Comparison of ENCODE assay signal across 9 mouse cellular contexts in genomic region chr4:22498102-22498957, GRCm38 (mm10). TPM values are rescaled to one million over a fixed set of nuclear protein-coding genes. Genes with fewer than 3 reads are reported as not detected.
DNase-seq lines count a peak whose midpoint lies in the region; ATAC-seq and TF ChIP-seq lines count a peak whose summit lies in the region.
"Had no signal": no experiment of that assay in that cellular context is flagged by ENCODE, and none has a peak within 500 bp of the region (broad histone marks: within the 10 kb centered on the region; RNA-seq: fewer than 3 reads in every experiment).

No protein-coding gene starts in this region.

- in situ Hi-C loops in CH12.LX (cut with MboI; ENCODE audit: low pct_ligation_motif_present, low pct_unique_long_range_greater_than_20kb, low sequenced_read_pairs), result loop anchor here (25.0 kb wide), 1 partner anchor 1664 kb away; no protein-coding TSS in a partner anchor

- peak overlapping the region; percentile 66 for H3K4me2 ChIP-seq in heart, embryonic 11.5 days
- peak overlapping the region; percentile 27 for H3K4me2 ChIP-seq in CH12.LX (ENCODE audit: insufficient read depth, low read depth, poor library complexity, severe bottlenecking)
- peak overlapping the region; percentile 45 for H3K4me2 ChIP-seq in embryonic facial prominence, embryonic 15.5 days (replicated peaks)
- peak overlapping the region; percentile 87 for H3K4me2 ChIP-seq in neural tube, embryonic 14.5 days (ENCODE audit: low read depth, low read length)

- no peak for DNase-seq in heart, adult 18-20 months
- no peak for DNase-seq in CH12.LX (ENCODE audit: extremely low read depth)
- peak; percentile 45 for DNase-seq in left cerebral cortex, postnatal 4 days
- no peak for DNase-seq in thymus, adult 2 months
- DNase-seq in layer of hippocampus, adult 11-12 months (ENCODE audit: low spot score), result no peak

- WGBS in heart, embryonic 11.5 days (ENCODE audit: insufficient replicate concordance), result under 1% methylated on average over 41 of the region's 45 CpGs
- under 1% methylated on average over 45 of the region's 45 CpGs for WGBS in embryonic facial prominence, embryonic 15.5 days
- whole genome bisulfite sequencing in neural tube, embryonic 14.5 days, result under 1% methylated on average over 45 of the region's 45 CpGs
- 4% methylated on average over 45 of the region's 45 CpGs for WGBS in thymus, adult 2 months

- peak overlapping the region; percentile 39 for H3K4me3 ChIP-seq in heart, embryonic 11.5 days (ENCODE audit: low read depth, low read length)
- peak overlapping the region in 2 of 3 experiments; percentile 2 to 46 for H3K4me3 ChIP-seq in CH12.LX (replicated peaks in 1 of 3; ENCODE audit: low read depth in 2 of 3, low read length in 2 of 3, poor library complexity in 1 of 3)
- H3K4me3 ChIP-seq in embryonic facial prominence, embryonic 15.5 days (replicated peaks), result peak overlapping the region; percentile 28
- H3K4me3 ChIP-seq in neural tube, embryonic 14.5 days (ENCODE audit: low read depth, low read length), result peak overlapping the region; percentile 45
- H3K4me3 ChIP-seq in thymus, adult 2 months (ENCODE audit: control insufficient read depth, insufficient read depth, low read length), result no peak overlapping the region
- H3K4me3 ChIP-seq: erythroblast, embryonic 14.5 days had no signal

- H3K27me3 ChIP-seq in heart, embryonic 11.5 days (ENCODE audit: control insufficient read depth, insufficient read depth, low read length), result peaks cover 64% of the 10 kb centered on the region
- H3K27me3 ChIP-seq in CH12.LX (replicated peaks), result no peaks in the 10 kb centered on the region
- H3K27me3 ChIP-seq in embryonic facial prominence, embryonic 15.5 days, result peaks cover 72% of the 10 kb centered on the region
- no peaks in the 10 kb centered on the region; the same call in 1 of the 2 replicates for H3K27me3 ChIP-seq in neural tube, embryonic 14.5 days (ENCODE audit: control insufficient read depth, insufficient read depth, low read length)
- H3K27me3 ChIP-seq in thymus, adult 2 months (ENCODE audit: control insufficient read depth, insufficient read depth, low read length), result peaks cover 16% of the 10 kb centered on the region

- no peak for ATAC-seq in heart, embryonic 11.5 days (replicated peaks; ENCODE audit: insufficient number of reproducible peaks, low FRiP score, low TSS enrichment)
- no peak for ATAC-seq in embryonic facial prominence, embryonic 15.5 days (ENCODE audit: insufficient number of reproducible peaks, low FRiP score, low TSS enrichment, low read depth)
- ATAC-seq in neural tube, embryonic 14.5 days (ENCODE audit: low read depth), result peak; percentile 50

- no peak for TF ChIP-seq RAD21 in CH12.LX (IDR thresholded peaks at IDR 0.05; ENCODE audit: low read depth, low read length)

- dilution Hi-C loops in CH12.LX (cut with MboI; ENCODE audit: extremely low pct_ligation_motif_present, extremely low pct_unique_long_range_greater_than_20kb, low sequenced_read_pairs), result no loop called here

- no peaks in the 10 kb centered on the region for H3K79me2 ChIP-seq in CH12.LX (replicated peaks; ENCODE audit: control insufficient read depth, extremely low read depth, insufficient read depth, poor library complexity, severe bottlenecking)

- TF ChIP-seq EP300 in CH12.LX (IDR thresholded peaks at IDR 0.05; ENCODE audit: low read length), result no peak

- intact Hi-C loops in left cerebral cortex, postnatal 4 days (cut with DNase I), result loop anchor here (5.0 to 10.0 kb wide), 3 partner anchors 1016 to 1746 kb away; no protein-coding TSS in a partner anchor

- no peaks in the 10 kb centered on the region for H3K36me3 ChIP-seq in heart, embryonic 11.5 days (ENCODE audit: control insufficient read depth, insufficient read depth, low read length)
- H3K36me3 ChIP-seq in CH12.LX (replicated peaks in 1 of 2; ENCODE audit: control insufficient read depth in 1 of 2, insufficient read depth in 1 of 2, low read length in 1 of 2), result no peaks in the 10 kb centered on the region
- H3K36me3 ChIP-seq in embryonic facial prominence, embryonic 15.5 days, result no peaks in the 10 kb centered on the region
- no peaks in the 10 kb centered on the region for H3K36me3 ChIP-seq in neural tube, embryonic 14.5 days (ENCODE audit: control insufficient read depth, insufficient read depth, low read length)
- no peaks in the 10 kb centered on the region for H3K36me3 ChIP-seq in thymus, adult 2 months (ENCODE audit: control insufficient read depth, insufficient read depth, low read length)

- no peaks in the 10 kb centered on the region for H3K9me3 ChIP-seq in heart, embryonic 11.5 days (replicated peaks; ENCODE audit: control insufficient read depth, low read length)
- H3K9me3 ChIP-seq in CH12.LX (replicated peaks; ENCODE audit: low read length), result peaks cover 10% of the 10 kb centered on the region
- no peaks in the 10 kb centered on the region for H3K9me3 ChIP-seq in embryonic facial prominence, embryonic 15.5 days (replicated peaks)
- H3K9me3 ChIP-seq in neural tube, embryonic 14.5 days (ENCODE audit: control insufficient read depth, low read length), result no peaks in the 10 kb centered on the region

- no peak overlapping the region for H3K27ac ChIP-seq in heart, embryonic 11.5 days (ENCODE audit: low read depth, low read length)
- no peak overlapping the region for H3K27ac ChIP-seq in CH12.LX (ENCODE audit: insufficient read depth, low read depth)
- no peak overlapping the region for H3K27ac ChIP-seq in embryonic facial prominence, embryonic 15.5 days (replicated peaks)
- H3K27ac ChIP-seq in neural tube, embryonic 14.5 days (ENCODE audit: low read depth, low read length), result peak overlapping the region; percentile 83
- H3K27ac ChIP-seq in thymus, adult 2 months (ENCODE audit: control insufficient read depth, insufficient read depth, low read length), result no peak overlapping the region

- H3K4me1 ChIP-seq in heart, embryonic 11.5 days (ENCODE audit: control insufficient read depth, insufficient read depth, low read length), result 0 out of 2 replicates have a peak, but pooled peaks cover 5% of the 10 kb centered on the region
- peaks cover 0 to 24% of the 10 kb centered on the region in 2 experiments; a peak in 2 of 4 replicates for H3K4me1 ChIP-seq in CH12.LX (ENCODE audit: control insufficient read depth in 1 of 2, insufficient read depth in 2 of 2)
- H3K4me1 ChIP-seq in embryonic facial prominence, embryonic 15.5 days, result peaks cover 20% of the 10 kb centered on the region
- peaks cover 14% of the 10 kb centered on the region for H3K4me1 ChIP-seq in neural tube, embryonic 14.5 days (ENCODE audit: control insufficient read depth, insufficient read depth, low read length)
- H3K4me1 ChIP-seq in thymus, adult 2 months (replicated peaks; ENCODE audit: control insufficient read depth, insufficient read depth, low read length), result no peaks in the 10 kb centered on the region

- no peak for TF ChIP-seq CTCF in CH12.LX (conservative IDR thresholded peaks at IDR 0.05 in 1 of 2, IDR thresholded peaks at IDR 0.05 in 1 of 2; ENCODE audit: low read depth in 2 of 2, low read length in 2 of 2)
- TF ChIP-seq CTCF in thymus, adult 2 months (IDR thresholded peaks at IDR 0.05; ENCODE audit: borderline replicate concordance, control insufficient read depth, extremely low read depth, insufficient read depth, low read length, poor library complexity), result no peak

- no peak for TF ChIP-seq POLR2A in CH12.LX (IDR thresholded peaks at IDR 0.05; ENCODE audit: low read depth, low read length)
- no peak for TF ChIP-seq POLR2A in thymus, adult 2 months (IDR thresholded peaks at IDR 0.05; ENCODE audit: control insufficient read depth, extremely low read depth, insufficient read depth, low read length, poor library complexity)

- no peak overlapping the region for H3K9ac ChIP-seq in heart, embryonic 11.5 days (ENCODE audit: low read depth, low read length)
- no peak overlapping the region for H3K9ac ChIP-seq in CH12.LX (ENCODE audit: insufficient read depth, low read depth)
- H3K9ac ChIP-seq in embryonic facial prominence, embryonic 15.5 days, result no peak overlapping the region
- peak overlapping the region; percentile 39 for H3K9ac ChIP-seq in neural tube, embryonic 14.5 days (replicated peaks; ENCODE audit: low read depth, low read length)

TF ChIP-seq in CH12.LX, 34 proteins besides CTCF, POLR2A, EP300 and RAD21:
- no peak for TF ChIP-seq TBP (conservative IDR thresholded peaks at IDR 0.05; ENCODE audit: low read depth, low read length)
- TF ChIP-seq ZKSCAN1 (IDR thresholded peaks at IDR 0.05; ENCODE audit: borderline replicate concordance, low read depth, low read length), result no peak
- no peak for TF ChIP-seq MEF2A (IDR thresholded peaks at IDR 0.05; ENCODE audit: borderline replicate concordance, low read depth, low read length)
- TF ChIP-seq KAT2A (IDR thresholded peaks at IDR 0.05; ENCODE audit: insufficient replicate concordance, low read length), result no peak
- TF ChIP-seq TCF12 (IDR thresholded peaks at IDR 0.05; ENCODE audit: low read depth, low read length), result no peak
- TF ChIP-seq IRF4 (IDR thresholded peaks at IDR 0.05; ENCODE audit: low read depth, low read length), result no peak
- TF ChIP-seq NELFE (IDR thresholded peaks at IDR 0.05; ENCODE audit: low read depth, low read length), result no peak

RNA-seq across cellular contexts. Expression of gene Pou3f2, which starts 10.2 kb away (rescaled TPM):
- 0.04 and 0.09 TPM in 2 replicates for polyA plus RNA-seq in heart, embryonic 11.5 days (2014; fragmentation: Nextera tagmentation; extraction: Ambion mirVana)
- total RNA-seq in heart, adult 18-20 months (2021), result not detected
- total RNA-seq in CH12.LX (2012; rRNA removed), result not detected in 2 replicates
- total RNA-seq in CH12.LX (2014; rRNA removed), result not detected in 2 replicates
- not detected in 2 replicates for polyA plus RNA-seq in CH12.LX (2012; ENCODE audit: insufficient read length, low read depth)
- polyA plus RNA-seq in embryonic facial prominence, embryonic 15.5 days (2015; fragmentation: Nextera tagmentation; extraction: Ambion mirVana), result 0.11 and 0.29 TPM in 2 replicates
- 10 to 100 TPM; 50.0 to 68.6 TPM for total RNA-seq in left cerebral cortex, postnatal 4 days (2021)
- 18.3 and 21.4 TPM in 2 replicates for polyA plus RNA-seq in neural tube, embryonic 14.5 days (2014; fragmentation: Nextera tagmentation; extraction: Ambion mirVana)
- 0.01 and 0.03 TPM in 2 replicates for polyA plus RNA-seq in thymus, adult 2 months (2012; rRNA removed)
- polyA plus RNA-seq: erythroblast, embryonic 14.5 days had no signal

Comparison
In these comparisons a context has a peak if more than half of its experiments do, and no peak if none do; other contexts are left out.
1. H3K4me2 ChIP-seq: peak in every context shown above with its lines; median percentile 87 in neural tube, embryonic 14.5 days; 66 in heart, embryonic 11.5 days; 45 in embryonic facial prominence, embryonic 15.5 days; 27 in CH12.LX.
2. RNA of gene Pou3f2, which starts 10.2 kb away (polyA plus RNA-seq): 18.3 to 21.4 TPM in neural tube, embryonic 14.5 days; 0.11 to 0.29 TPM in embryonic facial prominence, embryonic 15.5 days, 0.04 to 0.09 TPM in heart, embryonic 11.5 days, not detected in CH12.LX and 0.01 to 0.03 TPM in thymus, adult 2 months; every median in the first group is over 10 times any median in the second.